Mouse (Mus musculus) myocyte (in vitro differentiated cells): ENCODE measurements around the gene Txndc17.
"Not testable (repeated sequence)": the region's sequence is repeated elsewhere in the genome, so short reads cannot be mapped to it uniquely, and the experiment has no call there.

Experiments
- CEBPB ChIP-seq: IDR thresholded peaks from 2 replicates; pipeline ENCODE4 v1.6.1; 2011; ENCODE audit warnings: mild to moderate bottlenecking, moderate library complexity; ENCODE audit not compliant: poor library complexity, insufficient read depth, severe bottlenecking
- E2F4 ChIP-seq: IDR thresholded peaks from one replicate; pipeline ENCODE4 v1.6.1; 2011; ENCODE audit warnings: mild to moderate bottlenecking, control low read depth, moderate library complexity; ENCODE audit not compliant: insufficient read depth
- MAX ChIP-seq: IDR thresholded peaks from one replicate; pipeline ENCODE4 v1.6.1; 2011; ENCODE audit warnings: low read depth, mild to moderate bottlenecking, control low read depth
- POLR2A ChIP-seq: IDR thresholded peaks from one replicate; pipeline ENCODE4 v1.6.1; 2011; ENCODE audit warnings: low read depth, mild to moderate bottlenecking, control low read depth, moderate library complexity; ENCODE audit not compliant: insufficient read length
- POLR2AphosphoS2 ChIP-seq: IDR thresholded peaks from one replicate; pipeline ENCODE4 v1.6.1; 2011; ENCODE audit warnings: low read depth, control low read depth; ENCODE audit not compliant: insufficient read length
- REST ChIP-seq: IDR thresholded peaks from one replicate; pipeline ENCODE4 v1.6.1; 2011; ENCODE audit warnings: mild to moderate bottlenecking, control low read depth, moderate library complexity; ENCODE audit not compliant: insufficient read depth, insufficient read length
- SRF ChIP-seq: IDR thresholded peaks from one replicate; pipeline ENCODE4 v1.6.1; 2011; ENCODE audit warnings: low read depth; ENCODE audit not compliant: control insufficient read depth, insufficient read length
- TCF12 ChIP-seq: IDR thresholded peaks from one replicate; pipeline ENCODE4 v1.6.1; 2011; ENCODE audit warnings: mild to moderate bottlenecking, control low read depth; ENCODE audit not compliant: poor library complexity, insufficient read depth, severe bottlenecking
- USF1 ChIP-seq: IDR thresholded peaks from one replicate; pipeline ENCODE4 v1.6.1; 2011; ENCODE audit warnings: low read depth, mild to moderate bottlenecking, control low read depth, moderate library complexity

GRCm38 (mm10) chr11:72171906-72172305 is 35.4 kb upstream of the Txndc17 start:
- TF ChIP-seq USF1, POLR2AphosphoS2, SRF, TCF12, POLR2A, REST, E2F4, MAX, CEBPB: not testable (repeated sequence)
